In genomic region chr2:25500576-25501405, GRCm38 (mm10) we compare ENCODE assay signal across 8 mouse cellular contexts. TPM values are rescaled to one million over a fixed set of nuclear protein-coding genes. Genes with fewer than 3 reads are reported as not detected.
DNase-seq lines count a peak whose midpoint lies in the region; ATAC-seq lines count a peak whose summit lies in the region.

Gene Fbxw5 (plus strand): TSS chr2:25500750.

- peak; percentile 91 for ATAC-seq in inflammation-experienced regulatory T-cells, adult 6 months
- ATAC-seq in megakaryocyte-erythroid progenitor cell, adult 5-6 weeks (replicated peaks; ENCODE audit: low FRiP score, low TSS enrichment, poor library complexity, severe bottlenecking), result peak; percentile 72

- intact Hi-C loops in gastrocnemius, postnatal 14 days (cut with DNase I; ENCODE audit: low total_unique reads), result no loop called here
- intact Hi-C loops in left cerebral cortex, postnatal 10 days (cut with DNase I), result no loop called here

- DNase-seq in adipocyte (ENCODE audit: low spot score), result peak; percentile 94
- peak; percentile 94 for DNase-seq in embryo, embryonic 10 days (ENCODE audit: low spot score)
- DNase-seq in gastrocnemius, postnatal 14 days, result peak; percentile 90
- DNase-seq in left cerebral cortex, postnatal 10 days (ENCODE audit: extremely low spot score in 1 of 2, low spot score in 2 of 2), result peak; percentile 83 to 93
- peak; percentile 81 for DNase-seq in right cerebral cortex, postnatal 25 days
- peak; percentile 76 to 86 for DNase-seq in urinary bladder, postnatal 4 days (ENCODE audit: low spot score in 2 of 2)

RNA-seq across cellular contexts. Expression of gene Fbxw5, which starts in this region (rescaled TPM):
- 10 to 100 TPM; 68.6 to 70.5 TPM for total RNA-seq in gastrocnemius, postnatal 14 days (2021)
- 10 to 100 TPM; 49.1 to 88.0 (median 76.8) TPM for polyA plus RNA-seq in inflammation-experienced regulatory T-cells, adult 6 months (2017; shearing (Covaris generic))
- total RNA-seq in left cerebral cortex, postnatal 10 days (2021), result 100 to 1,000 TPM; 127 TPM
- total RNA-seq in megakaryocyte-erythroid progenitor cell, adult 5-6 weeks (2014; fragmentation: Nextera tagmentation), result 50.4 and 64.5 TPM in 2 replicates
- 24.0 and 28.9 TPM in 2 replicates for total RNA-seq in megakaryocyte-erythroid progenitor cell, adult 5-6 weeks (2017)

Comparison
In these comparisons a context has a peak if more than half of its experiments do, and no peak if none do; other contexts are left out.
1. Peak in every context shown above with its lines: DNase-seq and ATAC-seq.